9 mouse cellular contexts compared by ENCODE assay signal in the genomic region with DNA sequence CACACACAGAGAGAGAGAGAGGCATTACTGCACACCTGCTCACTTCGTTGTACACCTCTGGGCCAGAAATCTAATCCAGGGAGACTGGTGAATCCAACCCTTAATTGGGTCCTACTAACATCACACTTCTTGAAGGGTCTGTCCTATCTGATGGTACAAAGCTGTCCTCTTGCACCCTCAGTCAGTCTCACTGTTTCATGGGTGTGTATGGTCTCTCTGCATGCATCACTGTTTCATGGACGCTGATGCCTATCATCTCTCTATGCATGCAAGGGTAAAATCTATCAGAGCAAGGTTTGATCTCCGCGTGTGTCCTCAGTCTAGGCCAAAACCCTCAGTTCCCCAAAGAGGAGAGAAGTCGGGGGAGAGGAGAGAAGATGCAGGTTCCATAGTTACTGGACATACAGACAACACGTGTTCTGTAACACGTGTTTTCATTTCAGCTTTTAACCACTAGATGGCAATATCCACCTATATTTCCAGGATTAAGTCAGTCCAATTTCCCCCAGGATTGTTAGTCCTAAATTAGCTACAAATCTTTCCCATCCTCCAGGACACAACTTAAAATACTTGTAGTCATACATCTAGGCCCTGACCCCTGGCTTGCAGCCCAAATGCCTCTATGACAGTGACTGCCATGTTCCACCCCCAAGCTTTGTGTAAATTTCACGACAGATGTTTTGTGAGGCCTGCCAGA. TPM values are rescaled to one million over a fixed set of nuclear protein-coding genes. Genes with fewer than 3 reads are reported as not detected.
DNase-seq lines count a peak whose midpoint lies in the region; ATAC-seq and TF ChIP-seq lines count a peak whose summit lies in the region.
"Had no signal": no experiment of that assay in that cellular context is flagged by ENCODE, and none has a peak within 500 bp of the region (broad histone marks: within the 10 kb centered on the region; RNA-seq: fewer than 3 reads in every experiment).

No protein-coding gene starts in this region.

- H3K27ac ChIP-seq in ES-Bruce4 (ENCODE audit: insufficient read depth, low read length), result no peak overlapping the region
- H3K27ac ChIP-seq in hindbrain, embryonic 13.5 days, result no peak overlapping the region
- no peak overlapping the region for H3K27ac ChIP-seq in neural tube, embryonic 12.5 days
- H3K27ac ChIP-seq: limb, embryonic 12.5 days had no signal

- no peak overlapping the region for H3K4me3 ChIP-seq in ES-Bruce4 (ENCODE audit: low read depth, low read length)
- no peak overlapping the region for H3K4me3 ChIP-seq in hindbrain, embryonic 13.5 days
- no peak overlapping the region for H3K4me3 ChIP-seq in neural tube, embryonic 12.5 days
- H3K4me3 ChIP-seq: limb, embryonic 12.5 days had no signal

- 31% methylated on average over 8 of the region's 8 CpGs for WGBS in hindbrain, embryonic 13.5 days
- WGBS in neural tube, embryonic 12.5 days, result 35% methylated on average over 8 of the region's 8 CpGs

- no peaks in the 10 kb centered on the region for H3K36me3 ChIP-seq in ES-Bruce4 (ENCODE audit: control insufficient read depth, insufficient read depth, low read length, poor library complexity, severe bottlenecking)
- no peaks in the 10 kb centered on the region for H3K36me3 ChIP-seq in hindbrain, embryonic 13.5 days
- H3K36me3 ChIP-seq in neural tube, embryonic 12.5 days, result no peaks in the 10 kb centered on the region
- H3K36me3 ChIP-seq: limb, embryonic 12.5 days had no signal

- ATAC-seq in hindbrain, embryonic 13.5 days (ENCODE audit: low FRiP score), result peak; percentile 52; the same call in 1 of the 2 replicates
- peak; percentile 21; the same call in 1 of the 2 replicates for ATAC-seq in neural tube, embryonic 12.5 days (ENCODE audit: low FRiP score, low read depth)

- no peak overlapping the region for H3K9ac ChIP-seq in ES-Bruce4 (ENCODE audit: low read depth, poor library complexity, severe bottlenecking)
- H3K9ac ChIP-seq in hindbrain, embryonic 13.5 days, result no peak overlapping the region
- H3K9ac ChIP-seq in neural tube, embryonic 12.5 days, result no peak overlapping the region
- H3K9ac ChIP-seq: limb, embryonic 12.5 days had no signal

- no peak overlapping the region for H3K4me2 ChIP-seq in hindbrain, embryonic 13.5 days
- no peak overlapping the region for H3K4me2 ChIP-seq in neural tube, embryonic 12.5 days (replicated peaks)
- H3K4me2 ChIP-seq: limb, embryonic 12.5 days had no signal

- TF ChIP-seq POLR2A in ES-Bruce4 (IDR thresholded peaks at IDR 0.05; ENCODE audit: insufficient read depth, low read length), result no peak

- TF ChIP-seq CTCF in ES-Bruce4 (IDR thresholded peaks at IDR 0.05; ENCODE audit: low read depth, low read length), result peak; percentile 7

- no peaks in the 10 kb centered on the region for H3K27me3 ChIP-seq in ES-Bruce4 (ENCODE audit: control insufficient read depth, insufficient read depth, low read length, poor library complexity, severe bottlenecking)
- no peaks in the 10 kb centered on the region for H3K27me3 ChIP-seq in hindbrain, embryonic 13.5 days
- no peaks in the 10 kb centered on the region for H3K27me3 ChIP-seq in neural tube, embryonic 12.5 days (replicated peaks)
- H3K27me3 ChIP-seq: limb, embryonic 12.5 days had no signal

- H3K9me3 ChIP-seq in ES-Bruce4 (replicated peaks; ENCODE audit: control insufficient read depth, insufficient read depth, low read length, poor library complexity, severe bottlenecking), result no peaks in the 10 kb centered on the region
- no peaks in the 10 kb centered on the region for H3K9me3 ChIP-seq in hindbrain, embryonic 13.5 days
- no peaks in the 10 kb centered on the region for H3K9me3 ChIP-seq in neural tube, embryonic 12.5 days
- H3K9me3 ChIP-seq: limb, embryonic 12.5 days had no signal

- intact Hi-C loops in left cerebral cortex, postnatal 4 days (cut with DNase I), result loop anchor here (1.0 kb wide), 1 partner anchor 183 kb away; no protein-coding TSS in a partner anchor

- TF ChIP-seq EP300 in ES-Bruce4 (IDR thresholded peaks at IDR 0.05; ENCODE audit: insufficient read depth, low read depth, low read length), result no peak

- peak; percentile 35 for DNase-seq in adrenal gland, postnatal 14 days
- no peak for DNase-seq in adrenal gland, postnatal 4 days (ENCODE audit: low spot score in 2 of 2)
- peak; percentile 82 for DNase-seq in embryo, embryonic 10 days (ENCODE audit: low spot score)
- peak; percentile 44 for DNase-seq in left cerebral cortex, postnatal 4 days
- no peak for DNase-seq in ovary, postnatal 14 days (ENCODE audit: low spot score)

- no peaks in the 10 kb centered on the region for H3K4me1 ChIP-seq in ES-Bruce4 (ENCODE audit: control insufficient read depth, insufficient read depth, low read length)
- peaks cover 3% of the 10 kb centered on the region; the same call in 1 of the 2 replicates for H3K4me1 ChIP-seq in hindbrain, embryonic 13.5 days (replicated peaks)
- H3K4me1 ChIP-seq in neural tube, embryonic 12.5 days, result no peaks in the 10 kb centered on the region
- H3K4me1 ChIP-seq: limb, embryonic 12.5 days had no signal

RNA-seq across cellular contexts. Expression of gene Ccl9, which starts 22.2 kb away (rescaled TPM):
- total RNA-seq in adrenal gland, postnatal 14 days (2021), result 4.5 and 10.3 TPM in 2 replicates
- 1 to 10 TPM; 5.0 to 8.5 TPM for total RNA-seq in adrenal gland, postnatal 4 days (2021)
- not detected in 2 replicates for polyA plus RNA-seq in ES-Bruce4 (2011; ENCODE audit: insufficient read depth, insufficient read length, low read depth, missing spikeins)
- 1.9 and 4.1 TPM in 2 replicates for polyA plus RNA-seq in hindbrain, embryonic 13.5 days (2015; fragmentation: Nextera tagmentation; extraction: Ambion mirVana)
- total RNA-seq in left cerebral cortex, postnatal 4 days (2021), result 1 to 10 TPM; 1.3 to 2.0 TPM
- polyA plus RNA-seq in neural tube, embryonic 12.5 days (2016; fragmentation: Nextera tagmentation; extraction: Ambion mirVana), result 1.1 and 2.1 TPM in 2 replicates

RNA-seq across cellular contexts. Expression of gene Ccl5, which starts 25.9 kb away (rescaled TPM):
- total RNA-seq in adrenal gland, postnatal 14 days (2021), result 25.5 TPM in 1 of 2 replicates, not detected in the other
- total RNA-seq in adrenal gland, postnatal 4 days (2021), result 1 to 10 TPM; 1.1 to 1.3 TPM
- polyA plus RNA-seq in ES-Bruce4 (2011; ENCODE audit: insufficient read depth, insufficient read length, low read depth, missing spikeins), result not detected in 2 replicates
- polyA plus RNA-seq in hindbrain, embryonic 13.5 days (2015; fragmentation: Nextera tagmentation; extraction: Ambion mirVana), result not detected in 2 replicates
- not detected for total RNA-seq in left cerebral cortex, postnatal 4 days (2021)
- polyA plus RNA-seq in neural tube, embryonic 12.5 days (2016; fragmentation: Nextera tagmentation; extraction: Ambion mirVana), result not detected in 2 replicates
- polyA plus RNA-seq: limb, embryonic 12.5 days had no signal

RNA-seq across cellular contexts. Expression of gene Heatr9, which starts 34.3 kb away (rescaled TPM):
- not detected in 2 replicates for total RNA-seq in adrenal gland, postnatal 14 days (2021)
- not detected for total RNA-seq in adrenal gland, postnatal 4 days (2021)
- not detected in 2 replicates for polyA plus RNA-seq in ES-Bruce4 (2011; ENCODE audit: insufficient read depth, insufficient read length, low read depth, missing spikeins)
- not detected in 2 replicates for polyA plus RNA-seq in hindbrain, embryonic 13.5 days (2015; fragmentation: Nextera tagmentation; extraction: Ambion mirVana)
- not detected for total RNA-seq in left cerebral cortex, postnatal 4 days (2021)
- polyA plus RNA-seq in neural tube, embryonic 12.5 days (2016; fragmentation: Nextera tagmentation; extraction: Ambion mirVana), result not detected in 2 replicates
- polyA plus RNA-seq: limb, embryonic 12.5 days had no signal

RNA-seq across cellular contexts. Expression of gene Ccl6, which starts 36.7 kb away (rescaled TPM):
- 9.5 and 14.4 TPM in 2 replicates for total RNA-seq in adrenal gland, postnatal 14 days (2021)
- total RNA-seq in adrenal gland, postnatal 4 days (2021), result 1 to 10 TPM; 7.0 to 9.3 TPM
- not detected in 2 replicates for polyA plus RNA-seq in ES-Bruce4 (2011; ENCODE audit: insufficient read depth, insufficient read length, low read depth, missing spikeins)
- 2.3 and 2.7 TPM in 2 replicates for polyA plus RNA-seq in hindbrain, embryonic 13.5 days (2015; fragmentation: Nextera tagmentation; extraction: Ambion mirVana)
- 1 to 10 TPM; 1.4 to 1.6 TPM for total RNA-seq in left cerebral cortex, postnatal 4 days (2021)
- polyA plus RNA-seq in neural tube, embryonic 12.5 days (2016; fragmentation: Nextera tagmentation; extraction: Ambion mirVana), result 1.4 and 2.0 TPM in 2 replicates

Comparison
In these comparisons a context has a peak if more than half of its experiments do, and no peak if none do; other contexts are left out.
1. DNase-seq: peak in adrenal gland, postnatal 14 days (single experiment), embryo, embryonic 10 days (single experiment) and left cerebral cortex, postnatal 4 days (single experiment); none in adrenal gland, postnatal 4 days (0 of 2) and ovary, postnatal 14 days (single experiment).